Mouse (Mus musculus): ENCODE results near the gene Nckap5. TPM values are rescaled to one million over a fixed set of nuclear protein-coding genes. Genes with fewer than 3 reads are reported as not detected.

Nckap5 gene
- polyA plus RNA-seq, 1 experiment: 3.1 TPM

- 80% methylated on average over 6 of the region's 6 CpGs for WGBS
- Histone ChIP-seq H3K4me1 (ENCODE audit: control insufficient read depth, insufficient read depth, low read length) (no peaks in the 10 kb centered on the region), H3K27me3 (replicated peaks; ENCODE audit: control insufficient read depth, insufficient read depth, low read length) (no peaks in the 10 kb centered on the region), H3K36me3 (ENCODE audit: control insufficient read depth, insufficient read depth, low read length) (no peaks in the 10 kb centered on the region), H3K27ac (ENCODE audit: insufficient read depth, low read depth, low read length) (no peak overlapping the region), H3K4me3 (ENCODE audit: insufficient read depth, low read depth, low read length) (no peak overlapping the region)
- DNase-seq: no peak
- TF ChIP-seq CTCF (conservative IDR thresholded peaks at IDR 0.05; ENCODE audit: insufficient read depth, insufficient read length, low read depth, low read length): no peak
- no peak for TF ChIP-seq POLR2A (IDR thresholded peaks at IDR 0.05; ENCODE audit: low read depth, low read length)
Observed at GRCm38 (mm10) chr1:125967671-125968070, 862.9 kb downstream of the Nckap5 start.

DNA sequence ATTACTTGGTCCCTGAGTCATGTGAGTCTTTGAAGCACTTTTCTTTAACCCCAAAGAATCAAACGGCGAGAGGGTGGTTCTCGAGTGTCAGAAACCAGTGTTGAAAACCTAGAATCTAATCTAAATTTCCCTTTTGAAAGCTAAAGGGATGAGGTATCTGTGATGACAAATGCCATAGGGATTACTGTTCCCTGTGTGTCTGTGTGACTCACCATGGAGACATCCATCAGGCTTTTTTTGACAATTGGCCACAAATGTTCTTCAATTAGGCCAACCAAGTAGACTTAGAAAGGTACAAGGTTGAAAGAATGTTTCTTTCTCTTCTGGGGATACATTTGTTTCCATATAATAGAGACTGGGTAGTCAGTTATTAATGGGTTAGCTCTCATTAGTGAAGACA lies 879.6 kb downstream of the Nckap5 start:
- Histone ChIP-seq H3K27me3 (replicated peaks; ENCODE audit: control insufficient read depth, insufficient read depth, low read length) (no peaks in the 10 kb centered on the region), H3K27ac (ENCODE audit: insufficient read depth, low read depth, low read length) (no peak overlapping the region), H3K36me3 (ENCODE audit: control insufficient read depth, insufficient read depth, low read length) (no peaks in the 10 kb centered on the region), H3K4me1 (ENCODE audit: control insufficient read depth, insufficient read depth, low read length) (no peaks in the 10 kb centered on the region), H3K4me3 (ENCODE audit: insufficient read depth, low read depth, low read length) (no peak overlapping the region)
- WGBS: 83% methylated on average over 3 of the region's 3 CpGs
- no peak for DNase-seq
- TF ChIP-seq CTCF (conservative IDR thresholded peaks at IDR 0.05; ENCODE audit: insufficient read depth, insufficient read length, low read depth, low read length) (no peak), POLR2A (IDR thresholded peaks at IDR 0.05; ENCODE audit: low read depth, low read length) (no peak)

GRCm38 (mm10) chr1:125949076-125949475 lies 881.5 kb downstream of the Nckap5 start:
- DNase-seq: no peak
- H3K27me3 ChIP-seq (replicated peaks; ENCODE audit: control insufficient read depth, insufficient read depth, low read length): no peaks in the 10 kb centered on the region
- 62% methylated on average over 6 of the region's 6 CpGs for WGBS
- no peak overlapping the region for H3K27ac ChIP-seq (ENCODE audit: insufficient read depth, low read depth, low read length)
- no peaks in the 10 kb centered on the region for H3K4me1 ChIP-seq (ENCODE audit: control insufficient read depth, insufficient read depth, low read length)
- TF ChIP-seq CTCF (conservative IDR thresholded peaks at IDR 0.05; ENCODE audit: insufficient read depth, insufficient read length, low read depth, low read length) (no peak), POLR2A (IDR thresholded peaks at IDR 0.05; ENCODE audit: low read depth, low read length) (no peak)
- H3K36me3 ChIP-seq (ENCODE audit: control insufficient read depth, insufficient read depth, low read length): no peaks in the 10 kb centered on the region
- H3K4me3 ChIP-seq (ENCODE audit: insufficient read depth, low read depth, low read length): no peak overlapping the region

- DNase-seq: no peak
- Histone ChIP-seq H3K27me3 (replicated peaks; ENCODE audit: control insufficient read depth, insufficient read depth, low read length) (no peaks in the 10 kb centered on the region), H3K36me3 (ENCODE audit: control insufficient read depth, insufficient read depth, low read length) (no peaks in the 10 kb centered on the region), H3K27ac (ENCODE audit: insufficient read depth, low read depth, low read length) (no peak overlapping the region), H3K4me3 (ENCODE audit: insufficient read depth, low read depth, low read length) (no peak overlapping the region), H3K4me1 (ENCODE audit: control insufficient read depth, insufficient read depth, low read length) (no peaks in the 10 kb centered on the region)
- TF ChIP-seq CTCF (conservative IDR thresholded peaks at IDR 0.05; ENCODE audit: insufficient read depth, insufficient read length, low read depth, low read length) (no peak), POLR2A (IDR thresholded peaks at IDR 0.05; ENCODE audit: low read depth, low read length) (no peak)
- 64% methylated on average over 9 of the region's 9 CpGs for WGBS
Observed at GRCm38 (mm10) chr1:125945136-125945535, 885.5 kb downstream of the Nckap5 start.

- no peaks in the 10 kb centered on the region for H3K36me3 ChIP-seq (ENCODE audit: control insufficient read depth, insufficient read depth, low read length)
- 93% methylated on average over 1 of the region's 1 CpGs for WGBS
- H3K4me3 ChIP-seq (ENCODE audit: insufficient read depth, low read depth, low read length): no peak overlapping the region
- no peak overlapping the region for H3K27ac ChIP-seq (ENCODE audit: insufficient read depth, low read depth, low read length)
- H3K4me1 ChIP-seq (ENCODE audit: control insufficient read depth, insufficient read depth, low read length): no peaks in the 10 kb centered on the region
- no peaks in the 10 kb centered on the region for H3K27me3 ChIP-seq (replicated peaks; ENCODE audit: control insufficient read depth, insufficient read depth, low read length)
- DNase-seq: no peak
- TF ChIP-seq CTCF (conservative IDR thresholded peaks at IDR 0.05; ENCODE audit: insufficient read depth, insufficient read length, low read depth, low read length): no peak
- TF ChIP-seq POLR2A (IDR thresholded peaks at IDR 0.05; ENCODE audit: low read depth, low read length): no peak
Observed at GRCm38 (mm10) chr1:125943305-125943704, 887.3 kb downstream of the Nckap5 start.

DNA sequence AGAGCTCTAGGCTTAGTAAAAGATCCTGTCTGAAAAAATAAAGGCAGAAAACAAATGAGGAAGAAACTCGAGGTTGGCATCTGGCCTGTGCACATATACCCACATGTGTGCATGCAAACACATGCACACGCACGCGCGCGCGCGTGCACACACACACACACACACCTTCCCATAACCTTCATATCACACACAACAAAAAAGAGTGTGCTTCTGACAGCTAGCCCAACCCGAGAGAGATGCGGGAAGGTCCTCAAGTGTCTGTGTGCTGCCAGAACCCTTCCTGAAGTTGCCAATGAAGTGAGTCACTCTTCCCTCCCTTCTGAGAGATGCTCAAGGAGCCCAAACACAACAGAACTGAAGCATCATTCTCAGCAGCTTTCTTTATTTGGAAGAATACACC lies 905.1 kb downstream of the Nckap5 start:
- Histone ChIP-seq H3K27me3 (replicated peaks; ENCODE audit: control insufficient read depth, insufficient read depth, low read length) (no peaks in the 10 kb centered on the region), H3K4me3 (ENCODE audit: insufficient read depth, low read depth, low read length) (no peak overlapping the region), H3K36me3 (ENCODE audit: control insufficient read depth, insufficient read depth, low read length) (no peaks in the 10 kb centered on the region), H3K4me1 (ENCODE audit: control insufficient read depth, insufficient read depth, low read length) (no peaks in the 10 kb centered on the region), H3K27ac (ENCODE audit: insufficient read depth, low read depth, low read length) (no peak overlapping the region)
- 96% methylated on average over 10 of the region's 10 CpGs for WGBS
- DNase-seq: no peak
- TF ChIP-seq POLR2A (IDR thresholded peaks at IDR 0.05; ENCODE audit: low read depth, low read length) (no peak), CTCF (conservative IDR thresholded peaks at IDR 0.05; ENCODE audit: insufficient read depth, insufficient read length, low read depth, low read length) (no peak)

- Histone ChIP-seq H3K36me3 (ENCODE audit: control insufficient read depth, insufficient read depth, low read length) (no peaks in the 10 kb centered on the region), H3K27me3 (replicated peaks; ENCODE audit: control insufficient read depth, insufficient read depth, low read length) (no peaks in the 10 kb centered on the region), H3K27ac (ENCODE audit: insufficient read depth, low read depth, low read length) (no peak overlapping the region), H3K4me1 (ENCODE audit: control insufficient read depth, insufficient read depth, low read length) (no peaks in the 10 kb centered on the region), H3K4me3 (ENCODE audit: insufficient read depth, low read depth, low read length) (no peak overlapping the region)
- TF ChIP-seq CTCF (conservative IDR thresholded peaks at IDR 0.05; ENCODE audit: insufficient read depth, insufficient read length, low read depth, low read length): no peak
- no peak for TF ChIP-seq POLR2A (IDR thresholded peaks at IDR 0.05; ENCODE audit: low read depth, low read length)
- 53% methylated on average over 2 of the region's 2 CpGs for WGBS
- DNase-seq: no peak
Observed at GRCm38 (mm10) chr1:125923062-125923461, 907.5 kb downstream of the Nckap5 start.

- 91% methylated on average over 3 of the region's 3 CpGs for WGBS
- no peak for DNase-seq
- Histone ChIP-seq H3K36me3 (ENCODE audit: control insufficient read depth, insufficient read depth, low read length) (no peaks in the 10 kb centered on the region), H3K4me3 (ENCODE audit: insufficient read depth, low read depth, low read length) (no peak overlapping the region), H3K27me3 (replicated peaks; ENCODE audit: control insufficient read depth, insufficient read depth, low read length) (no peaks in the 10 kb centered on the region), H3K27ac (ENCODE audit: insufficient read depth, low read depth, low read length) (no peak overlapping the region), H3K4me1 (ENCODE audit: control insufficient read depth, insufficient read depth, low read length) (no peaks in the 10 kb centered on the region)
- TF ChIP-seq POLR2A (IDR thresholded peaks at IDR 0.05; ENCODE audit: low read depth, low read length) (no peak), CTCF (conservative IDR thresholded peaks at IDR 0.05; ENCODE audit: insufficient read depth, insufficient read length, low read depth, low read length) (no peak)
Observed at GRCm38 (mm10) chr1:125920696-125921095, 909.9 kb downstream of the Nckap5 start.
